Mouse (Mus musculus) heart, postnatal 4 days (tissue): ENCODE measurements around the gene Wdr62. TPM values are rescaled to one million over a fixed set of nuclear protein-coding genes. Genes with fewer than 3 reads are reported as not detected.

Experiments
- DNase-seq: peaks from one replicate; pipeline ENCODE4 v3.0.0; 2021
- total RNA-seq, 2 experiments: library from RNA; stranded (reverse); gene quantifications; 2 replicates each; pipeline ENCODE4 v1.2.3; 2021

Wdr62 gene
- total RNA-seq, 2 experiments from 2014 or later, result 9.7 to 12.3 TPM

DNA sequence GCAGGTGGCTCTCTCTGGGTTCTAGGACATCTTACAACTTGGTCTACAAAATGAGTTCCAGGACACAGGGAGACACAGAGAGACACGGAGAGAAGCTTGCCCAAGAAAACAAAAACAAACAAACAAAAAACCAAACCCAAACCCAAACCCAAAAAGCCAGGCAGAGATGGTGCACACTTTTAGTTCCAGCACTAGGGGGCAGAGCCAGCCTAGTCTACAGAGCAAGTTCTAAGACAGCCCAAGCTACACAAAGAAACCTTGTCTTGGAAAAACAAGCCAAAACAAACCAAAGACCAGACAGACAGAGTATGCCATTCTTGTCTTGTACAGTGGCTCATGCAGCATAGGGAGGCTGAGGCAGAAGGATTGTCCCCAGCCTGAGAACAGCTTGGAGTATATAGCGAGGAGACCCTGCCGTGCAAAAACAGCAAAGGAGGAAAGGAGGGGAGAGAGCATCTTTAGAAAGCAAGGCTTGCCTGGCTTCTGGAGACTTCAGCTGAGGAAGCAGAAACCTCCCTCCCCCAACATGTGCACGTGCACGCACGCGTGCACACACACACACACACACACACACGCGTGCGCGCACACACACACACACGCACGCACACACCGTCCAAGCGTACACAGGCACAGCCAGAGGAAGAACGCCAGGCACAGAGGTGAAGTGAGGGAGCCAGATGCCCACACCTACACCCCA is 26.0 kb upstream of the Wdr62 start:
- DNase-seq, result no peak

DNA sequence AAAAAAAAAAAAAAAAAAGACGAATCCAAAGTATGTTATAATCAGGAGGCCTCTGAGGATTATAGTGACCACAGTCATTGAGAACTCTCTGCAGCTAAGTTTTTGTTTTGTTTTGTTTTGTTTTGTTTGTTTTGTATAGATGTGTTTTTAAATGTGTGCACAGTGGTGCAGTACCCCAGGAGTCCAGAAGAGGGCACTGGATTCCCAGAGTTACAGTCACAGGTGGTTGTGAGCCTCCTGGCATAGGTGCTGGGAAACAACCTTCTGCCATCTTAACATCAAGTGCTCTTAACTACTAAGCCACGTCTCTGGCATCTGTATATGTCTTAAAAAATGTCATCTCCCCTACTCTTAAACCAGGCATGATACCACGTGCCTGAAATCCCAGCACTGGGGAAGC is 20.7 kb upstream of the Wdr62 start:
- no peak for DNase-seq

DNA sequence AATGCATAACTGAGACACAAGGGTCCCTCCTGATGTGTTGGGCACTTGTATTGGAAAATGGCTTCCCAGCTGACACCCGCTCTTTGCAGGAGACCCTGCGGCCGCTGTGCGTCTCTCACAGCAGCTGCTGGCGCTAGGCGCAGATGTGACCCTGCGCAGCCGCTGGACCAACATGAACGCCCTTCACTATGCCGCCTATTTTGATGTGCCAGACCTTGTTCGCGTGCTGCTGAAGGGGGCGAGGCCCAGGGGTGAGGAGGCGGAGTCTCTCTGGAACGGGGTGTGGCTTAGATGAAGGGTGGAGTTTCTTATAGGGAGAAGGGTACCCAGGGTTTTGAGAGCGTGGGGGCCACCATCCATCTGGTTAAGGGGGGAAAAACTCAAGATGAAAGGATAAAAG is 17.0 kb upstream of the Wdr62 start:
- DNase-seq, result no peak

DNA sequence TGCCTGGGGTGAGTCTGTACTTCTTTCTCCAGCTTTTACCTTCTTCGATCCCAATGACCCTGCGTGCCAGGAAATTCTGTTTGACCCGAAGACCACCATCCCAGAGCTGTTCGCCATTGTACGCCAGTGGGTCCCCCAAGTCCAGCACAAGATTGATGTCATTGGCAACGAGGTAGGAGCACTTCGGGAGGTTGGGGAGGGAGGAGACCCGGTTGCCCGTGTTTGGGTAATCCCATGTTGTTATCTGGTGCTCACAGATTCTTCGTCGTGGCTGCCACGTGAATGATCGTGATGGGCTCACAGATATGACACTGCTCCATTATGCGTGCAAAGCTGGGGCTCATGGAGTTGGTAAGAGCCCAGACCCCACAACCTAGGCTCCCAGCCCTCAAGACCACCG is 16.6 kb upstream of the Wdr62 start:
- DNase-seq, result no peak

DNA sequence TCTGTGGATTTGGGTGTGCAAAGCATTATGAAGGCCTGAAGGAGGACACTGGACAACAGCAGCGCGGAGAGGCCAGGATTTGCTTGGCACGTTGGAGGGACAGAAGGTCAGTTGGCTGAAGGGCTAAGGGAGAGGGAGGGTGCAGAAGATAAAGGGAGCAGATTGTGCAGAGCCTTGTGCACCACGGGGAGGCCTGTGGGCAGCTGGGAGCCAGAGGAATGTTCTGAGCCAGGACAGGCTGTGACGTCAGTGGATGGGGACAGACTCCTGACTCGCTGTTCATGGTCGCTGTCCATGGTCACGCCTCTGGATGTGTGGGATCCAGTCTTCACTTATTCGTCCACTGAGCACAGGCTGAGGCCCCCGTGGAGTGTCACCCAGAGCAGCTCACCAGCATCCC is 14.9 kb upstream of the Wdr62 start:
- peak; percentile 77 for DNase-seq

DNA sequence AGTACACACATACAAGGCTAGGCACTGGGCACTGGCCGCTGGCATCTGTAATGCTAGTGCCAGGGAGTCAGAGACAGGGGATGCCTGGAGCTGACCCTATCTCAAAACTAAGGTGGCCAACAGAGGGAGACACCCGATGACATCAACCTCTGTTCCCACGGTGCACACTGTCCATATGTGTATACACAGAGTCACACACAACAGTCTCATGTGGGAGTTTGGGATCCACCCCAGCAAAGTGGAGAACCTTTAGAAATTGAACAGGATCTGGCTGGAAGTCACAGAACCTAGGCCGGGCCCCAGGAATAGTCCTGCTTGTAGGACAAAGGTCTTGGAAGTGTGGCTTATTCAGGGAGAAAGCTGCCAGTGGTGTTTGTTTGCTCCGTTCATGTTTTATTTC is 14.1 kb upstream of the Wdr62 start:
- DNase-seq, result no peak

DNA sequence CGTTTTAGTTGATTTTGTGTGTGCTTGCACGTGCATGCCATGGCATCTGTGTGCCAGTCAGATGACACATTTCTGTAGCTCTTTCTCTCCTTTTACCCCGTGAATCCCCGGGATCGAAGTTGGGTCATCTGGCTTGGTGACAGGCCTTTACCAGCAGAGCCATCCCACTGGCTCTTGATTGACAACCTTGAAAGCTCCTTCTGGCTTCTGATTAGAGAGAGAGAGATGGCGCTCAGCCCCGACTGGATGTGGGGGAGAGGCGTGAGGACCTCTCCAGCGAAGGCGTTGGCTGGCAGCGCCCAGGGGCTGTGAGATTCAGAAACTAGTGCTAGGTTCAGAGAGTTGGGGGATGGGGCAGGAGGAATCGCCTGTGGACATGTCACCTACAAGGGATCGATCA is 13.6 kb upstream of the Wdr62 start:
- no peak for DNase-seq

DNA sequence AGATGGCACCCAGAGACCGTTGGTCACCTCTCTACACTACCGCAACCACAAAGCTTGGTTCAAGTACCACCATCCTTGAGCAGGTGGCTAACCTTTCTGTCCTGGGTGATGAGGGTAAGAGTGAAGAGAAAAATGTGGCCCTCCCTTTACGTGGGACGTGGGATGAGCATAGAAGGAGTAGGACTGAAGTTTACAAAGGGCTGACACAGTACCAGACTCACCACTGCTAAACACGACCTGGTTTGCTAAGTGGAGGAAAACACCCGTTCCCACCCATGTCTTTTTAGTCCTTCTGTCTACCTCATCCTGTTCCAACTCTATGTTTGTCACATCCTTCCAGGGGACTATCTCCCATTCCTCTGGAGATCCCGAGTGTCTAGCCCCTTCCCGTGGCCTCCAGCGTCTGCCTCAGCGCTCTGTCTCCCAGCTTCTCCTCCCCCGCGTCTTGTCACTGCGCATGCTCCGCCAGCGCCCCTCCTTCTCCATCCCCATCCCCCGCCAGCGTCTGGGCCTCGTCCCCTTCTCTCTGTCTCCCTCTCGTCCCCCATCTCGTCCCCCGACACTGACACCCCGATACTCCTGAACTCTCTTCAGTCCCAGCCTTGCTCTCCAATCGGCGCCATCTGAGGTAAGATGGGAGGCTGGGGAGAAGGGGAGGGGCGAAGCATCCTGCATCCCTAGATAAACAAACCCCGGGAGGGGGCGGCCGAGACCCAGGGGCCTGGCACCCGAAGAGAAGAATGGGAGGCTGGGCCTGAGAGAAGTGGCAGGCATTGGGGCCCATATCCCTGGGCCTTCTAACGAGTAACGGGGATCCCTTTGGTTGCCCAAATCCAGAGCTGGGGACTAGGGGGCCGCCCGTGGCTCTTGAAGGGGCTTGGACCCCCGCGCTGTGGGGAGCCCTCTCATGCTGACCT is 11.3 kb upstream of the Wdr62 start, which contains the start of gene Clip3:
Gene Clip3, plus strand, starts transcription at position 514 of the 917 bp plus-strand sequence.
- peak; percentile 83 for DNase-seq

DNA sequence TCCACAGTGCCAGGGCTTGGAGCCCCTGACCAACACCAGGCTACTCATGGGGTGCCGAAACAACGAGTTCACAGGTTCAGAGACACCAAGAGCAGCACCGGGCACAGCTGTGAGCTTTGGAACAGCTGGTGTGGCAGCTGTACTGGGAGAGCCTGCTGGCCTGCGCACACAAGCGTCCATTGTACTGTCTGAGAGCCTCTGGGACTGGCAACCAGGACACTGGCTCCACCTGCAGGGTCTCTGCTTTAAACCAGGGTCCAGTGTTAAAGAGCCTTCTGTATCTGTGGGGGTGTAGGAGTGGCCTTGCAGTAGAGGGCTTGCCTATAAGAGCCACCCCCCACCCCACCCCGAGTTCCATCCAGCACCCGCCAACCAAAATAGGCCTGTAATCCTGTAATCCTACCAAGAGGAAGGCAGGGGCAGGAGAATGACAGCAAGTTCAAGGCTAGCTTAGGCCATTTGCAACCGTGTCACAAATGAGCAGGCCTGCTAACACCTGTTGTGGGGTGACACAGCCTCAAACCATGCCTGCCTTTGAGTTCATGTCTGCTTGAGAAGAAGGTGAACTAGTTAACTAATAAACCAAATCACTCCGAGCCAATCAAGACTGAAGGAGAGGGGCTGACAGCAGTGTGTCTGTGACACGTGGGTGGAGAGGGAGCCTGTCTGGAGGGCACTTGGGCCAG is 9.6 kb upstream of the Wdr62 start:
- DNase-seq, result peak; percentile 29

DNA sequence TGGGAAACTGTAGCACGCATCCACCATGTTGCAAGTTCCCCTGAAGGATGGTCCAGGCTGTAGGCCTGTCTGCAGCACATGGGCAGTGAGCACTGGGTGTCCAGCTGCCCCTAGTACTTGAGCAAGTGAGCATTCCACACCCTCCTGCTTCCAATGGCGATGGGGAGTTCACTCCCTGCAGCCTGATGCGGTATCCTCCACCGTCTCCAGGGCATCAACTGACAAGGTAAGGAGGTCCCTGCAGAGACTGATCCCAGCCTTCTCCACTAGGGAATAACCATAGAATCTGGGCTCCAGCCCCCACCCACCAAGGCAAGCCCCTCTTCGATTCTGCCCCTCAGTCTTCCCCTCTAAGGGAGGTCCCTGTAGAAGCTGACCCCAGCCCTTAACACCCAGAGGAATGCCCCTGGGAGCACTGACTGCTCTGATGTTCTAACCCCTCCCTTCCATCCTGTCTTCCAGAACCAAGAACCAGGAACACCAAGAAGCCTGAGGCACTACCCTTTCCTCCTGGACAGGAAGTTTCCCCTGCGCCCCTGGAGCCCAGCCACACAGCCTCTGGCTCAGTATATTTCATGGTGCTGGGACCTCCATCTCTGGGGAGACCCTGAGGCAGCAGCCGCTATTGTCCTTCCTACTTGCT is 9.0 kb upstream of the Wdr62 start:
- DNase-seq, result no peak

DNA sequence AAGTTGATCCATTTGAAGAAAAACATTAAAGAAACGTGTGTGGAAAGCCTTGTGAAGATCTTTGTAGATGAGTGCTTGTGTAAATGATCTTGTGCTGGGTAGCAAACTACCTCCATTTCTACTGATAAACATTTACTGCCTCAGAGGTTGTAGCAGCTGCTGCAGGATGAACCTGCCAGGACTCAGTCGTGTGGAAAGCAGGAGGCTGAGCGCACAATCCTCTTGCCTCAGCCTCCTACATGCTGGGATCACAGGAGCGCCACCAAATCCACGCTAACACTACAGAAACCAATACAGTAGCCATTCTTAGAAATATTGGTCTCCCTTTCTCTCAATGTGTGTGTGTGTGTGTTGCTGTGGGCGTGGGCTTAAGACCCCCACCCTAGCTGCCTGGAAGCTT is 7.8 kb upstream of the Wdr62 start:
- DNase-seq, result no peak

DNA sequence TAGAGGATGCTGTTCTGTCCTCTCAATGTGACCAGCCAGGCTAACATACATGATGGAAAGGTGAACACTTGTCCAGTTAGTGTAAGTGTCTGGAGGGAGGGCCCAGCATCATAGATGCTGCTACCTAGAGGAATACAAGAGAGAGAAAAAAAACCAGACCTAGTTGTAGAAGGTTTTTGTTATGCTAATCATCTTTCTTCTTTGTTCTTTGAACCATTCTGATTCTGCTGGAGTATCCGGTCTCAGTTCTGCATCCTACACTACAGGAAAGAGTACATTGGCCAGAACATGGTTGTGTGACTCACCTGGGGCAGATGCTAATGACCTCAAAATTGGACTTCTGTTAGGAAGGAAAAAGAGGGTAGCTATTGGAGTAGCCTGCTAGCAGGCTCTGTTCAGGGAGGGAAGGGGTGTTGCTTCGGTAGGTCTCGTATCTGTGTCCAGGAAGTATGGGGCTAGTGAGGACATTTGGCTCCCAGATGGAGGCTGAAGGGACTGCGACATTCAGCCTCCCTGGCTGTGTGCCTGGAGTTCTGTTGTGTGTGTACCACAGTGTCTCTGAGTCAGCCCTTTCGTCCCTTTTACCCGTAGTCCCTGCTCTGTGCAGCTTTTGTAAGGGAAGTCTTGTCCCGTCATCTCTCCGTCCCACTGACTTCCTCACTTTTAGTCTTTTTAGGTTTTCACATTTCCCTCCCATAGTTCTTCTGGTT is 6.6 kb upstream of the Wdr62 start:
- DNase-seq, result peak; percentile 67

DNA sequence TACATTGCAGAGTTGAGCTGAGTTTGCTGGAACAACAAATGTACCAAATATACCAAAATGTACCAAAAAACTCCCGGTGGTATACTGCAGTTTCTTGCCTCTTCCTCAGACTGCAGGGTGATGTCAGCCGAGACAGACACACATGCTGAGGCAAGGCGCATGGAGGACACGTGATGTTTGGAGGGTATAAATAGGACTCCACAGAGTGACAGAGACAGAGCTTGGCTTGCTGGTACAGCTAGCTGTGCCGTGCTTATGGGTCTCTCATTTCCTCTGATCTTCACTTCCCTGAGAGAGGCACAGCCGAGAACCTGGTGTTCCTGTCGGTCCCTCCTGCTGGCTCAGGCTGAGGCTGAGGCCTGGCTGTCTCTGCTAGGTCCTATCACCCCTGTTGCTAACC is 2.5 kb upstream of the Wdr62 start:
- DNase-seq, result no peak

DNA sequence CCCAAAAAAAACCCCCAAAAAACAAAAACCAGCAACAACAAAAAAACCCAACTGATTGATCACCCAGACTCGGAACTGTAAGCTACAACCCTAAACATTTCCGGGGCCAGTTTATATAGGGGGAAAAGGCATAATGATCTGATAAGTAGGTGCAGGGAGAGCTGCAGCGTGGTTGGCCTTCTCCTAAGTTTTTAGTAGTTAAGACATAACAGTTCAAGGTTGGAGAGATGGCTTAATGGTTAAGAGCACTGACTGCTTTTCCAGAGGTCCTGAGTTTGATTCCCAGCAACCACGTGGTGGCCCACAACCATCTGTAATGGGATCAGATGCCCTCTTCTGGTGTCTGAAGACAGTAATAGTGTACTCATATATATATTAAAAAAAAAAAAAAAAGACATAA is 1.3 kb upstream of the Wdr62 start:
- no peak for DNase-seq

DNA sequence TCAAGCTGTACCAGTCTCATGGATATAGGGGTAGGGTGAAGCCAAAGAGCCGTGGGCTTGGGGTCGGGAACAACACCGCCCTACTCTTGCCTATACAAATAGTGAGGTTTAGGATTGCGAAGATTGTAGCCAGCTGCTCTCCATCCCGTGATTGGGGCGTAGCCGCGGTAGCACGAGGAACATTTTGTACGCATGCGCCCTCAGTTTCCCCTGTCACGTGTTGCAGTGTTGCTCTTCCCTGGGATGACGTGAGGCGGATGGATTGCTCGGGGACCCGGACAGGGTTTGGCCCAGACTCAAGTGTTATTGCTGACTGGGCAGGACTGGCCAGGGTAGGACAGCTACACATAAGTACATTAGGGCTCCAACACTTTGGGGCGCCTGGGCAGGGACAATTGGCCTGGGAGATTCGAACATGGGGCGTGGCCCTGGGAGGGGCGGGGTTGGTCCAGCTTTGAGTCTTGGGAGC is 485 bp upstream of the Wdr62 start:
- DNase-seq, result peak; percentile 92

DNA sequence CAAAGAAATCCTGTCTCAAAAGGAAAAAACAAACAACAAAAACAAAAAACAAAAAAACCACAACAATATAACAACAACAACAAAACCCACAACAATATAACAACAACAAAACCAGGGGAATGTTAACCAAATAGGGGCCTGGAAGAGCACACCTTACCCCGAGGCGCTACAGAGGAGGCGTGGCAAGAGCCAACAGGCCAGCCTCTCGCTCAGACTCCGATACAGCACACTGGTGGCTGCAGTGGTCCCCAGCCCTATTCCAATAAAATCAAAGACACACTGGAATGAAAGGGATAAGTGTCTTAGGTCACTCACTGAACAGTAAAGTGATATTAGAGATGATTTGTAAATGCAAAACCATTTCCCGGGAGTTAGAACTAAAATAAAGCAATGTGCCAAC is 683 bp downstream of the Wdr62 start:
- DNase-seq, result no peak

DNA sequence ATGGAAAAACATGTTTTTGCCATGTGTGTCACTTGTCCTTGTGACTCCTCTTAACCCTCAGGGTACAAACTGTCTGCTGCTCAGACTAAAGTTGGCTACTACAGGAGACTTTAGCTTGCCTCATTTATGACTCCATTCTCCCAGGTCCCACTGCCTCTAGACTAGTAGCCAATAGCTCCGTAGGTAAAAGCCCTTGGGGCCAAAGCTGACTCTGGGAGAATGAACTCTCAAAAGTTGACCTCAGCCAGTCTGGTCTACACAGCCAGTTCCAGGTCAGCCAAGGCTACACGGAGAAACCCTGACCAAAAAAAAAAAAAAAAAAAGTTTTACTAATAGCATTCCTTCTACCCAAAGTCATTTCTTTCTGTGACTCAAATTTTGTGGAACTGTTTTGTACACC is 1.3 kb downstream of the Wdr62 start:
- DNase-seq, result no peak

DNA sequence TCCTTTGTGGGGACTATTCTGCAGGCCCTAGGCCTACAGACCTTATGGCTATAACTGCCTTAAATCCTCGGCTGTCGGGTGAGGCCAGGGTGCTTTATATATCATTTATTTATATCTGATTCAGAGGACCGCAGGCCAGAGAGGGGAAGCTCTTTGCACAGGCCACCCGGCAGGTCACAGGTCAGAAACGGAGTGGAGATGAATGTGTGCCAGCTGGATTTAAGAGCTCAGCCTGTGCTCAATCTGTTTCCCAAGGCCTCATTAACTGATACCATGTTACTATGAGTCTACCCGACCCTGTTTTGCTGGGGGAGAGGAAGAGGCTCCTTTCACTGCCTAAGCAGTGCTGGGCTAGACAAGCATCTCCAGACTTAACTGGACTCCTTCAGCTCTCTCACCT is 5.8 kb downstream of the Wdr62 start:
- no peak for DNase-seq

DNA sequence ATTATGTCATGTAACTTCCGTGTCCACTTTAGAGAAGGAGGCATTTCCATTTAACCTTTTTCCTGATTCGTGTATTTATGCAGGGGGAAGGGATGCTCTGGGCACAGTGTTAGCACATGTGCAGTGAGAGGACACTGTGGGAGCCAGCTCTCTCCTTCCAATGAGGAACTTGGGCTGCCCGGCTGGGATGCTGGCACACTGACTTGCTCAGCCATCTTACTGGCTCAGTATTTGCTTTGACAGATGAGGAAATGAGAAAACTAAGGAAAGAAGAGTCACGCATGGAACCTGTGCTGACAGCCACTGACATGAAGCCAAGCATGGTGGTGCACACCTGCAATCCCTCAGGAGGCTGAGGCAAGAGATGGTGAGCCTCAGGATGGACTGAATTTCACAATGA is 10.6 kb downstream of the Wdr62 start:
- DNase-seq, result no peak

DNA sequence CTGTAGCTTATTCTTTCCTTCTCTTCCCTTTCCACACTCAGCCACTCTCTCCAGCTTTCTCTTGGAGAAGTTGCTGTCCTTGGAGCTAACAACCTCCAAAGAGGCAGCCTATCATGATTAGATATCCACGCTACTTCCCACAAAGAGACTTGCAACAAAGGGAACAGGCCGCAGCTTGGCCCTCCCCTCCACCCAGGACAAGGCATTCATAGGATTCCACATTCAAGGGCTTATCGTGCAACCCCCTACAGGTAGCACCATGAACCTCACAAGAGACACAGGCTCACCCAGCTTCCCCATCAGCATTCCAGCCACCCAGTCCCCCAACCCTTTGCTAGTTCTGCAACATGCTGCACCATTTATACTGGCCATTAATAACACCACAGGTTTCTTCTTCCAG is 13.4 kb downstream of the Wdr62 start:
- no peak for DNase-seq

DNA sequence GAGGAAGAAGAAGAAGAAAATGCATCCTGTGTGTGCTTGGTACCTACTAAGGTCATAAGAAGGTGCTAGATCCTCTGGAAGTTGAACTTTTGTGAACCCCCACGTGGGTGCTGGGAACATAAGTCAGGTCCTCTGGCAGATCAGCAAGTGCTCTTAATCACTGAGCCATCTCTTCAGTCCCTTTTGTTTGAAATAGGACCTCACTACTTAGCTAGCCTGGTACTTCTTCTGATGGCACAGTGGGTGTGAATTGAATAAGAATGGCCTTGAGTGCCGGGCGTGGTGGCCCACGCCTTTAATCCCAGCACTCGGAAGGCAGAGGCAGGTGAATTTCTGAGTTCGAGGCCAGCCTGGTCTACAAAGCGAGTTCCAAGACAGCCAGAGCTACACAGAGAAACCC is 14.3 kb downstream of the Wdr62 start:
- DNase-seq, result no peak

DNA sequence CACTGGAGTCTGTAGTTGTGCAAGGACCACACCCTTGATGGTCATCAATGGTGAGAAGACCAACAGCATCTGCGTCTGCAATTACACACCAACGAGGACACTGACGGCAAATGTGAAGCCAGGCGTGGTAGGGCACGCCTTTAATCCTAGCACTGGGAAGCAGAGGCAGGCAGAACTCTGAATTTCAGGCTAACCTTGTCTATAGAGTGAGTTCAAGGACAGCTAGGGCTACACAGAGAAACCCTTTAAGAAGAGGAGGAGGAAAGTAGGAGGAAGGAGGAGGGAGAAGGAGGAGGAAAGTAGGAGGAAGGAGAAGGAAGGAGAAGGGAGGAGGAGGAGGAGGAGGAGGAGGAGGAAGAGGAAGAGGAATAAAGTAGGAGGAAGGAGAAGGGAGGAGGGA is 14.7 kb downstream of the Wdr62 start:
- no peak for DNase-seq
